Mouse (Mus musculus): ENCODE results near the gene Plekhn1.

GRCm38 (mm10) chr4:156234701-156235213, at the start of gene Plekhn1:
- TF ChIP-seq MYOD1 (IDR thresholded peaks at IDR 0.05; ENCODE audit: control insufficient read depth, insufficient read length, low read depth) (no peak), USF1 (IDR thresholded peaks at IDR 0.05; ENCODE audit: low read depth) (no peak), MAX (IDR thresholded peaks at IDR 0.05) (no peak), CTCF (IDR thresholded peaks at IDR 0.05; ENCODE audit: control insufficient read depth, insufficient read depth, insufficient read length) (no peak), MYOG (IDR thresholded peaks at IDR 0.05; ENCODE audit: control insufficient read depth, extremely low read depth, insufficient read length) (no peak), CEBPB (IDR thresholded peaks at IDR 0.05; ENCODE audit: low read depth) (no peak)

Measured in C2C12 (cell line).